Mouse (Mus musculus) CH12.LX (cell line): ENCODE measurements around the gene Pon1. TPM values are rescaled to one million over a fixed set of nuclear protein-coding genes. Genes with fewer than 3 reads are reported as not detected.

ENCODE experiments used
- DNase-seq: peaks from one replicate; pipeline ENCODE4 v3.0.0-alpha.2; 2013; ENCODE audit errors: extremely low read depth
- H3K27ac ChIP-seq: 2 replicates; pipeline ENCODE4 v1.5.1; 2012; ENCODE audit warnings: low read depth, mild to moderate bottlenecking, control low read depth, moderate library complexity; ENCODE audit not compliant: insufficient read depth
- H3K27me3 ChIP-seq: replicated peaks from 2 replicates; pipeline ENCODE3; 2012; ENCODE audit warnings: inconsistent platforms
- H3K36me3 ChIP-seq, 2 experiments: replicated peaks in 1 of 2; 2 replicates each; pipeline versions ENCODE3 to v1.6.1; 2012; ENCODE audit warnings: inconsistent platforms in 1 of 2, low read length in 1 of 2, mild to moderate bottlenecking in 1 of 2, mixed read lengths in 1 of 2, moderate library complexity in 1 of 2; ENCODE audit not compliant: control insufficient read depth in 1 of 2, insufficient read depth in 1 of 2
- H3K4me1 ChIP-seq, 2 experiments: 2 replicates each; pipeline ENCODE4 v1.6.1; 2012; ENCODE audit warnings: inconsistent platforms in 1 of 2, moderate library complexity in 1 of 2; ENCODE audit not compliant: insufficient read depth in 2 of 2, control insufficient read depth in 1 of 2
- H3K4me2 ChIP-seq: 2 replicates; pipeline ENCODE4 v1.6.1; 2012; ENCODE audit warnings: low read depth, mild to moderate bottlenecking, control low read depth; ENCODE audit not compliant: poor library complexity, insufficient read depth, severe bottlenecking
- H3K4me3 ChIP-seq, 3 experiments: fragments of 150-350 bp in 1 of 3; sonication (generic) in 1 of 3; replicated peaks in 1 of 3; 2 replicates each; pipeline versions ENCODE3 to v1.5.1; 2011 to 2012; ENCODE audit warnings: low read depth in 2 of 3, low read length in 2 of 3, mild to moderate bottlenecking in 2 of 3, moderate library complexity in 2 of 3, control low read depth in 1 of 3, improper control_type of control experiment in 1 of 3, inconsistent platforms in 1 of 3, mixed read lengths in 1 of 3; ENCODE audit not compliant: poor library complexity in 1 of 3
- H3K79me2 ChIP-seq: replicated peaks from 2 replicates; pipeline ENCODE4 v1.6.1; 2012; ENCODE audit warnings: mild to moderate bottlenecking, moderate library complexity; ENCODE audit not compliant: control insufficient read depth, poor library complexity, insufficient read depth, severe bottlenecking; ENCODE audit errors: extremely low read depth
- H3K9ac ChIP-seq: 2 replicates; pipeline ENCODE4 v1.6.1; 2012; ENCODE audit warnings: low read depth, mild to moderate bottlenecking, control low read depth, moderate library complexity; ENCODE audit not compliant: insufficient read depth
- H3K9me3 ChIP-seq: replicated peaks from 2 replicates; pipeline ENCODE3; 2012; ENCODE audit warnings: low read length, inconsistent platforms, mixed read lengths
- BHLHE40 ChIP-seq: IDR thresholded peaks from 2 replicates; pipeline ENCODE4 v1.6.1; 2011; ENCODE audit warnings: mild to moderate bottlenecking, low read depth, low read length, improper control_type of control experiment
- CHD1 ChIP-seq: IDR thresholded peaks from 2 replicates; pipeline ENCODE4 v1.6.1; 2012; ENCODE audit warnings: low read depth, low read length, improper control_type of control experiment, inconsistent platforms
- CHD2 ChIP-seq: IDR thresholded peaks from 2 replicates; pipeline ENCODE4 v1.6.1; 2011; ENCODE audit warnings: low read length, improper control_type of control experiment
- CTCF ChIP-seq, 2 experiments: IDR thresholded peaks in 1 of 2; conservative IDR thresholded peaks in 1 of 2; 2 replicates each; pipeline ENCODE4 v1.5.1; 2011 to 2012; ENCODE audit warnings: low read depth in 2 of 2, low read length in 2 of 2, improper control_type of control experiment in 1 of 2, inconsistent platforms in 1 of 2, mild to moderate bottlenecking in 1 of 2, moderate library complexity in 1 of 2
- E2F4 ChIP-seq: IDR thresholded peaks from 2 replicates; pipeline ENCODE4 v1.6.1; 2011; ENCODE audit warnings: low read depth, low read length, improper control_type of control experiment; ENCODE audit not compliant: insufficient replicate concordance
- EP300 ChIP-seq: IDR thresholded peaks from 2 replicates; pipeline ENCODE4 v1.6.1; 2011; ENCODE audit warnings: low read length, improper control_type of control experiment
- GABPA ChIP-seq: IDR thresholded peaks from 2 replicates; pipeline ENCODE4 v1.6.1; 2012; ENCODE audit warnings: low read depth, low read length, improper control_type of control experiment, inconsistent platforms; ENCODE audit not compliant: insufficient replicate concordance
- JUND ChIP-seq: conservative IDR thresholded peaks from 2 replicates; pipeline ENCODE4 v1.6.1; 2011; ENCODE audit warnings: low read depth, low read length, improper control_type of control experiment
- KAT2A ChIP-seq: IDR thresholded peaks from 2 replicates; pipeline ENCODE4 v1.6.1; 2012; ENCODE audit warnings: low read length, improper control_type of control experiment, inconsistent platforms; ENCODE audit not compliant: insufficient replicate concordance
- MAFK ChIP-seq: IDR thresholded peaks from 2 replicates; pipeline ENCODE4 v1.6.1; 2011; ENCODE audit warnings: low read length, improper control_type of control experiment; ENCODE audit not compliant: insufficient replicate concordance
- MAX ChIP-seq: IDR thresholded peaks from 2 replicates; pipeline ENCODE4 v1.6.1; 2011; ENCODE audit warnings: low read length, improper control_type of control experiment
- MAZ ChIP-seq: IDR thresholded peaks from 2 replicates; pipeline ENCODE4 v1.6.1; 2012; ENCODE audit warnings: low read depth, mild to moderate bottlenecking, inconsistent platforms, low read length, improper control_type of control experiment, moderate library complexity
- MEF2A ChIP-seq: IDR thresholded peaks from 2 replicates; pipeline ENCODE4 v1.6.1; 2014; ENCODE audit warnings: low read depth, mild to moderate bottlenecking, inconsistent platforms, low read length, improper control_type of control experiment, borderline replicate concordance
- NRF1 ChIP-seq: IDR thresholded peaks from 2 replicates; pipeline ENCODE4 v1.6.1; 2014; ENCODE audit warnings: low read depth, mild to moderate bottlenecking, inconsistent platforms, low read length, improper control_type of control experiment, moderate library complexity
- POLR2A ChIP-seq: IDR thresholded peaks from 2 replicates; pipeline ENCODE4 v1.6.1; 2011; ENCODE audit warnings: low read depth, mild to moderate bottlenecking, improper control_type of control experiment, low read length
- RCOR1 ChIP-seq: conservative IDR thresholded peaks from 2 replicates; pipeline ENCODE4 v1.6.1; 2012; ENCODE audit warnings: low read depth, mild to moderate bottlenecking, inconsistent platforms, low read length, improper control_type of control experiment
- SIN3A ChIP-seq: IDR thresholded peaks from 2 replicates; pipeline ENCODE4 v1.6.1; 2012; ENCODE audit warnings: low read length, improper control_type of control experiment, inconsistent platforms
- SMC3 ChIP-seq: IDR thresholded peaks from 2 replicates; pipeline ENCODE4 v1.6.1; 2011; ENCODE audit warnings: low read depth, low read length, improper control_type of control experiment
- TBP ChIP-seq: conservative IDR thresholded peaks from 2 replicates; pipeline ENCODE4 v1.6.1; 2011; ENCODE audit warnings: low read depth, low read length, improper control_type of control experiment
- TCF12 ChIP-seq: IDR thresholded peaks from 2 replicates; pipeline ENCODE4 v1.6.1; 2014; ENCODE audit warnings: low read depth, mild to moderate bottlenecking, inconsistent platforms, low read length, improper control_type of control experiment
- ZKSCAN1 ChIP-seq: IDR thresholded peaks from 2 replicates; pipeline ENCODE4 v1.6.1; 2012; ENCODE audit warnings: low read depth, inconsistent platforms, low read length, improper control_type of control experiment, borderline replicate concordance
- ZMIZ1 ChIP-seq: IDR thresholded peaks from 2 replicates; pipeline ENCODE4 v1.6.1; 2012; ENCODE audit warnings: low read depth, mild to moderate bottlenecking, inconsistent platforms, low read length, improper control_type of control experiment
- ZNF384 ChIP-seq: IDR thresholded peaks from 2 replicates; pipeline ENCODE4 v1.6.1; 2012; ENCODE audit warnings: low read depth, low read length, improper control_type of control experiment, inconsistent platforms
- dilution Hi-C: fragments of 300-500 bp; cut with MboI; formaldehyde crosslinking; loops from 2 replicates; pipeline ENCODE4 v1.14.3; 2020; ENCODE audit warnings: low sequenced_read_pairs; ENCODE audit not compliant: extremely low pct_unique_long_range_greater_than_20kb, extremely low pct_ligation_motif_present
- in situ Hi-C: fragments of 300-500 bp; cut with MboI; formaldehyde crosslinking; loops from 3 replicates; pipeline ENCODE4 v1.14.3; 2019; ENCODE audit warnings: low sequenced_read_pairs, low pct_ligation_motif_present, low pct_unique_long_range_greater_than_20kb, mixed read lengths
- polyA plus RNA-seq: library from polyadenylated mRNA; unstranded; fragments of >175 nt; gene quantifications from 2 replicates; pipeline ENCODE4 v1.2.1, GENCODE M21; 2012; ENCODE audit warnings: low read depth; ENCODE audit not compliant: insufficient read length
- total RNA-seq, 2 experiments: library from RNA; depleted of rRNA; stranded (reverse); fragments of 300-350 nt in 1 of 2; fragments of >200 nt in 1 of 2; gene quantifications; 2 replicates each; pipeline ENCODE4 v1.2.3; 2012 to 2014

Pon1 gene
- not detected in 2 replicates for total RNA-seq (2012; rRNA removed)
- not detected in 2 replicates for total RNA-seq (2014; rRNA removed)
- not detected in 2 replicates for polyA plus RNA-seq

- H3K4me3 ChIP-seq = no peak within 1 kb of the TSS
- TF ChIP-seq NRF1 = no peak
- no peak for TF ChIP-seq ZNF384
- no peak for TF ChIP-seq GABPA
- TF ChIP-seq CHD1 = no peak
- no peak for TF ChIP-seq EP300
- TF ChIP-seq MAFK = no peak
- no peak for TF ChIP-seq SIN3A
- TF ChIP-seq CTCF (conservative IDR thresholded peaks at IDR 0.05 in 1 of 2, IDR thresholded peaks at IDR 0.05 in 1 of 2; ENCODE audit: low read depth in 2 of 2, low read length in 2 of 2) = no peak
- TF ChIP-seq KAT2A = no peak
- no peak for TF ChIP-seq TBP
- no peak for TF ChIP-seq JUND
- TF ChIP-seq MEF2A = no peak
- no peak for TF ChIP-seq CHD2
- no peak for TF ChIP-seq ZKSCAN1
- TF ChIP-seq BHLHE40 = no peak
- no peak for TF ChIP-seq MAX
- no peak for TF ChIP-seq POLR2A
- TF ChIP-seq RCOR1 = no peak
- no peak for TF ChIP-seq E2F4
- no peak within 1 kb of the TSS for H3K9ac ChIP-seq
- H3K4me1 ChIP-seq = peaks cover 0 to 4% of the 10 kb centered on the region in 2 experiments; a peak in 1 of 4 replicates
- H3K4me2 ChIP-seq = no peak within 1 kb of the TSS
- in situ Hi-C loops = no loop called here
- H3K27ac ChIP-seq = no peak within 1 kb of the TSS
- H3K79me2 ChIP-seq = no peaks in the 10 kb centered on the region
- no peaks in the 10 kb centered on the region for H3K27me3 ChIP-seq
- H3K9me3 ChIP-seq = no peaks in the 10 kb centered on the region
- no peaks in the 10 kb centered on the region for H3K36me3 ChIP-seq
- DNase-seq = no peak
- dilution Hi-C loops = no loop called here
Observed at GRCm38 (mm10) chr6:5193693-5194092, at the start of gene Pon1. Pon1 (minus strand) TSS chr6:5193946.

GRCm38 (mm10) chr6:5238799-5239198 is 45.1 kb upstream of the Pon1 start:
- Histone ChIP-seq H3K4me1 (peaks cover 0 to 14% of the 10 kb centered on the region in 2 experiments; a peak in 2 of 4 replicates), H3K79me2 (no peaks in the 10 kb centered on the region), H3K36me3 (peaks cover 7 to 70% of the 10 kb centered on the region in 2 experiments), H3K27me3 (no peaks in the 10 kb centered on the region), H3K9ac (no peak overlapping the region), H3K27ac (no peak overlapping the region), H3K4me2 (no peak overlapping the region), H3K4me3 (no peak overlapping the region), H3K9me3 (no peaks in the 10 kb centered on the region)
- dilution Hi-C loops (no loop called here), in situ Hi-C loops (loop anchor here (10.0 kb wide), 1 partner anchor 146 kb away; the partner anchor contains the start of gene Asb4)
- TF ChIP-seq E2F4 = no peak
- no peak for TF ChIP-seq MAZ
- TF ChIP-seq ZNF384 = no peak
- no peak for TF ChIP-seq TCF12
- TF ChIP-seq EP300 = no peak
- TF ChIP-seq SMC3 = no peak
- no peak for TF ChIP-seq ZMIZ1
- TF ChIP-seq POLR2A = no peak
- DNase-seq = no peak
